Mouse (Mus musculus): ENCODE measurements around the gene Gss. TPM values are rescaled to one million over a fixed set of nuclear protein-coding genes. Genes with fewer than 3 reads are reported as not detected.
A peak's percentile ranks its signal among the peaks of the same experiment; 100 is the strongest.

The Gss gene
- polyA plus RNA-seq, 1 experiment from 2014 or later = 27.1 TPM

- Histone ChIP-seq H3K9me3 (ENCODE audit: control insufficient read depth, low read length) (no peaks in the 10 kb centered on the region), H3K36me3 (ENCODE audit: control insufficient read depth, insufficient read depth, low read length) (no peaks in the 10 kb centered on the region), H3K4me1 (ENCODE audit: control insufficient read depth, insufficient read depth, low read length) (peaks cover 5% of the 10 kb centered on the region; the same call in 1 of the 2 replicates), H3K4me2 (ENCODE audit: low read depth, low read length) (peak overlapping the region; percentile 63), H3K9ac (ENCODE audit: low read depth, low read length) (peak overlapping the region; percentile 66; the same call in 1 of the 2 replicates), H3K27ac (replicated peaks; ENCODE audit: low read depth, low read length) (no peak overlapping the region), H3K4me3 (ENCODE audit: low read depth, low read length) (peak overlapping the region; percentile 45; the same call in 1 of the 2 replicates), H3K27me3 (replicated peaks; ENCODE audit: control insufficient read depth, insufficient read depth, low read length) (no peaks in the 10 kb centered on the region)
- WGBS = 63% methylated on average over 5 of the region's 5 CpGs
- no peak for ATAC-seq (ENCODE audit: low read depth)
- no peak for DNase-seq (ENCODE audit: low spot score)
These were observed 79.1 kb downstream of the Gss start for GRCm38 (mm10) chr2:155513543-155513942.

MicroRNAs within 50 kb of the gene (microRNA counts, 519-probe panel; counts per million panel counts)
- 2,762 counts per million, percentile 61 among the panel's probes with 10 or more counts for microRNA mmu-miR-499

Small RNAs within 50 kb of the gene (microRNA-seq; reads per million reads assigned to microRNA genes)
- gene Mir499 (ENCODE audit: borderline number of aligned reads) = 146 reads per million, percentile 55 among the genes with 10 or more reads in this experiment

Other genes with a start within 250 kb of the Gss start
- 43.7 and 47.9 TPM in 2 replicates for gene Pigu, start 235.4 kb downstream of the Gss start, polyA plus RNA-seq (2014; fragmentation: Nextera tagmentation; extraction: Ambion mirVana)
- 25.9 and 29.2 TPM in 2 replicates for gene Trp53inp2, start 211.8 kb downstream of the Gss start, polyA plus RNA-seq (2014; fragmentation: Nextera tagmentation; extraction: Ambion mirVana)
- gene Ncoa6, start 118.9 kb downstream of the Gss start, polyA plus RNA-seq (2014; fragmentation: Nextera tagmentation; extraction: Ambion mirVana) = 23.0 and 27.4 TPM in 2 replicates
- 15.3 and 15.8 TPM in 2 replicates for gene Acss2, start 74.9 kb downstream of the Gss start, polyA plus RNA-seq (2014; fragmentation: Nextera tagmentation; extraction: Ambion mirVana)
- 6.1 and 8.7 TPM in 2 replicates for gene Ggt7, start 74.6 kb downstream of the Gss start, polyA plus RNA-seq (2014; fragmentation: Nextera tagmentation; extraction: Ambion mirVana)
- 4.6 and 5.3 TPM in 2 replicates for gene Myh7b, start 18.4 kb upstream of the Gss start, polyA plus RNA-seq (2014; fragmentation: Nextera tagmentation; extraction: Ambion mirVana)
- 131 and 147 TPM in 2 replicates for gene Trpc4ap, start 99.6 kb upstream of the Gss start, polyA plus RNA-seq (2014; fragmentation: Nextera tagmentation; extraction: Ambion mirVana)
- gene Edem2, start 136.7 kb upstream of the Gss start, polyA plus RNA-seq (2014; fragmentation: Nextera tagmentation; extraction: Ambion mirVana) = 34.0 and 35.2 TPM in 2 replicates
- gene Gm17581, start 143.1 kb upstream of the Gss start, polyA plus RNA-seq (2014; fragmentation: Nextera tagmentation; extraction: Ambion mirVana) = not detected in 2 replicates
- gene Procr, start 158.3 kb upstream of the Gss start, polyA plus RNA-seq (2014; fragmentation: Nextera tagmentation; extraction: Ambion mirVana) = 8.1 and 9.1 TPM in 2 replicates
- 0.51 TPM in 2 replicates for gene Mmp24, start 182.5 kb upstream of the Gss start, polyA plus RNA-seq (2014; fragmentation: Nextera tagmentation; extraction: Ambion mirVana)
- gene BC029722, start 226.6 kb upstream of the Gss start, polyA plus RNA-seq (2014; fragmentation: Nextera tagmentation; extraction: Ambion mirVana) = 10.8 and 12.2 TPM in 2 replicates
- 151 and 162 TPM in 2 replicates for gene Eif6, start 234.1 kb upstream of the Gss start, polyA plus RNA-seq (2014; fragmentation: Nextera tagmentation; extraction: Ambion mirVana)
- 0.74 and 1.1 TPM in 2 replicates for gene Fam83c, start 242.0 kb upstream of the Gss start, polyA plus RNA-seq (2014; fragmentation: Nextera tagmentation; extraction: Ambion mirVana)

Data from embryonic facial prominence, embryonic 14.5 days (tissue).